Mouse (Mus musculus): Measurements from ENCODE around the gene Zdhhc18. TPM values are rescaled to one million over a fixed set of nuclear protein-coding genes. Genes with fewer than 3 reads are reported as not detected.

The Zdhhc18 gene
- polyA plus RNA-seq, 1 experiment, result 4.5 TPM

DNA sequence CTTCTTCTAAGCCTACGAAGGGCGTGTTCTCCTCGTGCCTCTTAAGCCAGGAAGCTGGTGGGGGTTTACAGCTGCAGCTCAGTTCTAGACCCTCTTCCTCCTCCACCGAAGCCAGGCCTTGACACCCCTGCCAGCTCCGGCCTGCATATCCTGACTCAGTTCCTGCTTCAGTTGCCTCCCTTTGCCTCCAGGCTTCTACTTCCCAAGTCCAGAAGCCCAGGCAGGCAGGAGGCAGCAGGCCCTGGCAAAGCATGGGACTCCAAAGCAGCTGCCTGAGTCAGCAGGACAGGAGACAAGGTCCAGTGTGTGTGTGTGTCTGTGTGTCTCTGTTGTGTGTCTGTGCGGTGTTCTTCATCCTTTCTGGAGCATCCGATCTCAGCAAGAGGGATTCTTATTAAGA lies 45.8 kb downstream of the Zdhhc18 start:
- peaks cover 16% of the 10 kb centered on the region for H3K4me1 ChIP-seq (ENCODE audit: control insufficient read depth, insufficient read depth, low read length)
- H3K27ac ChIP-seq (ENCODE audit: control insufficient read depth, insufficient read depth, low read depth, low read length), result no peak overlapping the region
- H3K27me3 ChIP-seq (ENCODE audit: control insufficient read depth, insufficient read depth, low read length), result no peaks in the 10 kb centered on the region
- TF ChIP-seq CTCF (IDR thresholded peaks at IDR 0.05; ENCODE audit: control insufficient read depth, insufficient read depth, insufficient replicate concordance, low read depth, low read length) (no peak), POLR2A (IDR thresholded peaks at IDR 0.05; ENCODE audit: control insufficient read depth, low read depth, low read length) (no peak)
- H3K4me3 ChIP-seq (ENCODE audit: control insufficient read depth, low read depth, low read length), result no peak overlapping the region
- H3K36me3 ChIP-seq (ENCODE audit: control insufficient read depth, insufficient read depth, low read length), result no peaks in the 10 kb centered on the region

DNA sequence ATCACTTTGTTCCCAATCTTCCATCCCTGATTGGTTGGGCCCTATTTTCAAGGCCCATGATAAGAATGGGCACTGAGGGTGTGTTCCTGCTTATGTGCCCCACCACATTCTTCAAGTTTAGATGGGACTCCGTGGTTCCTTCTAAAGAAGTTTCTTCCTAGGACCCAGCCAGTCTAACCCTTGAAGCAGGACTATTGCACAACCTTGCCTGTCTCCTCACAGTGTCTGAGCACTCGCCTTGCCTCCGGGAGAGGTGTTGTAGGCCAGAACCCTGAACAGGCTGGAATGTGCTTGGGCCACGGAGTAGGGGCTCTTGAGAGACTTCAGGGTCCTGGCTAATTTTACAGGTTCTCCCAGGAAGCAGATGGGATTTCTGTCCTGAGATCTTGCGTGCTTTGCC lies 46.9 kb downstream of the Zdhhc18 start:
- H3K4me3 ChIP-seq (ENCODE audit: control insufficient read depth, low read depth, low read length), result no peak overlapping the region
- peaks cover 17% of the 10 kb centered on the region for H3K4me1 ChIP-seq (ENCODE audit: control insufficient read depth, insufficient read depth, low read length)
- H3K27me3 ChIP-seq (ENCODE audit: control insufficient read depth, insufficient read depth, low read length), result no peaks in the 10 kb centered on the region
- H3K27ac ChIP-seq (ENCODE audit: control insufficient read depth, insufficient read depth, low read depth, low read length), result 0 out of 2 replicates have a peak overlapping the region, but pooled peaks have one; percentile 1
- TF ChIP-seq CTCF (IDR thresholded peaks at IDR 0.05; ENCODE audit: control insufficient read depth, insufficient read depth, insufficient replicate concordance, low read depth, low read length) (no peak), POLR2A (IDR thresholded peaks at IDR 0.05; ENCODE audit: control insufficient read depth, low read depth, low read length) (no peak)
- no peaks in the 10 kb centered on the region for H3K36me3 ChIP-seq (ENCODE audit: control insufficient read depth, insufficient read depth, low read length)

DNA sequence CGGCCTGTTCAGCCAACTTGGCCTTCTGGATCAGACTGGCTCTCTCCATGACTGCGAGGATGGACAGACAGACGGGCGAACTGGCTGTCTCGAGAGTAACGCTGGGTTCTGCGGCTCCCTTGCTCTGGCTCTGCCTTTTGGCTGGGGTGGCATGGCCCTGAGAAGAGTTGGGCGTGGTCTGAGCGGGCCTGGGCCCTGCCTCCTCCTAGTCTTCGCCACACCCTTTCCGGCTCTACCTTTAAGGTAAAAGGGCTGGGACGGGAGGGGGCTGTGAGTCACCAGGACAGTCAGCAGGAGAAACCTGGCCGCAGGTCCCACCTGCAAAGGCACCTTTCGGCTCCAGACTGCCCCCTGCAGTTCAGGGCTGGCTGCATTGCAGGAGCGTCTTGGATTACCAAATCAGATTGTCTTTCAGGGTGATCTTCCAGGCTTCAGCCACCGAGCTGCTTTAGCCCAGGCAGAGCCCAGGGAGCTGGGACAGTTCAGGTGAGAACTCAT lies 48.2 kb downstream of the Zdhhc18 start, which contains the start of gene Sfn:
Gene Sfn (minus strand): TSS at position 448 of the 498 bp plus-strand sequence.
- no peaks in the 10 kb centered on the region for H3K27me3 ChIP-seq (ENCODE audit: control insufficient read depth, insufficient read depth, low read length)
- H3K36me3 ChIP-seq (ENCODE audit: control insufficient read depth, insufficient read depth, low read length), result no peaks in the 10 kb centered on the region
- no peak within 1 kb of the TSS for H3K27ac ChIP-seq (ENCODE audit: control insufficient read depth, insufficient read depth, low read depth, low read length)
- peaks cover 17% of the 10 kb centered on the region for H3K4me1 ChIP-seq (ENCODE audit: control insufficient read depth, insufficient read depth, low read length)
- TF ChIP-seq CTCF (IDR thresholded peaks at IDR 0.05; ENCODE audit: control insufficient read depth, insufficient read depth, insufficient replicate concordance, low read depth, low read length), result peak; percentile 38
- no peak for TF ChIP-seq POLR2A (IDR thresholded peaks at IDR 0.05; ENCODE audit: control insufficient read depth, low read depth, low read length)
- peak within 1 kb of the TSS; percentile 67 for H3K4me3 ChIP-seq (ENCODE audit: control insufficient read depth, low read depth, low read length)

DNA sequence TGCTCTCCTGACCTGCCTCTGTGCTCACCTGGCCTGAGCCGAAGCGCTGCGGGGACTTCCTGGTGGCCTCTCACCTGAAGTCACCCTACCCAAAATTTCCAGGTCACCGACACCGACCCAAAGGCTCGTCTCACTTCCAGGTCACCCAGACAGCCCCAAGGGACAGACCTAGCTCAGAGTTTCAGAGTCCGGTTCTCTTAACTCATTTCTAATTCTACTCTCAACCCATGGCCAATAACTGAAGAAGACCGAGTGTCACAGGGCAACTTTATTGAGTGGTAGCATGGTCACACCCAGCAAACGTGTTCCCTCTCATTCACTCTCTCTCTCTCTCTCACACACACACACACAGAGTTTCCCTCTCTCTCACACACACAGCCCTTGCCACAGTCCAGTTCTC lies 49.6 kb downstream of the Zdhhc18 start:
- no peaks in the 10 kb centered on the region for H3K27me3 ChIP-seq (ENCODE audit: control insufficient read depth, insufficient read depth, low read length)
- TF ChIP-seq CTCF (IDR thresholded peaks at IDR 0.05; ENCODE audit: control insufficient read depth, insufficient read depth, insufficient replicate concordance, low read depth, low read length), result no peak
- no peak for TF ChIP-seq POLR2A (IDR thresholded peaks at IDR 0.05; ENCODE audit: control insufficient read depth, low read depth, low read length)
- peaks cover 17% of the 10 kb centered on the region for H3K4me1 ChIP-seq (ENCODE audit: control insufficient read depth, insufficient read depth, low read length)
- no peaks in the 10 kb centered on the region for H3K36me3 ChIP-seq (ENCODE audit: control insufficient read depth, insufficient read depth, low read length)
- H3K27ac ChIP-seq (ENCODE audit: control insufficient read depth, insufficient read depth, low read depth, low read length), result no peak overlapping the region
- H3K4me3 ChIP-seq (ENCODE audit: control insufficient read depth, low read depth, low read length), result peak overlapping the region; percentile 75

DNA sequence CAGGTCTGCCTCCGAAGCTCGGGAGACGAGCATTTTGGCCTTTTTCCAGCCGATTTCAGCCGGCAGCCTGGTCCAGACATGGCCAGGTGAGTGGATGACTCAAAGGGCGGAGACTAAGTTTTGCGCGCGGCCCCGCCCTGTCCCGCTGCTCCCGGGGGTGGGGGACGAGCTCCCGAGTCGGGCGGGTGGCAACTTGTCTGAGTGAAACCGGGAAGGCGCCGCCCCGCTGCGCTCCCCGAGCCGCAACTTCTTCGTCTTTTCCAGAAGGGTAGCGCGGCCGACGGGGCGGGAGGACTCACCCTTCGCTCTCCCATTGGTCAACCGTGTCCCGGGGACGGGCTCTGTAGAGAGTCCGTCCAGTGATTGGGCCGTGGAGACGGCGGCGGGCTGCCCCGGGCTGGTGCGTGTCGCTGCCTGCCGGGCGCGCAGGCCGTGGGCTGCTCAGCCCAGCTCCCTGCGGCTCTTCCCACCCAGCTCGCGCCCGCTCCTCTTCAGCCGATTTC lies 50.3 kb downstream of the Zdhhc18 start:
- Histone ChIP-seq H3K27me3 (ENCODE audit: control insufficient read depth, insufficient read depth, low read length) (no peaks in the 10 kb centered on the region), H3K4me1 (ENCODE audit: control insufficient read depth, insufficient read depth, low read length) (peaks cover 17% of the 10 kb centered on the region), H3K27ac (ENCODE audit: control insufficient read depth, insufficient read depth, low read depth, low read length) (no peak overlapping the region), H3K36me3 (ENCODE audit: control insufficient read depth, insufficient read depth, low read length) (no peaks in the 10 kb centered on the region), H3K4me3 (ENCODE audit: control insufficient read depth, low read depth, low read length) (peak overlapping the region; percentile 75)
- TF ChIP-seq POLR2A (IDR thresholded peaks at IDR 0.05; ENCODE audit: control insufficient read depth, low read depth, low read length) (no peak), CTCF (IDR thresholded peaks at IDR 0.05; ENCODE audit: control insufficient read depth, insufficient read depth, insufficient replicate concordance, low read depth, low read length) (no peak)

DNA sequence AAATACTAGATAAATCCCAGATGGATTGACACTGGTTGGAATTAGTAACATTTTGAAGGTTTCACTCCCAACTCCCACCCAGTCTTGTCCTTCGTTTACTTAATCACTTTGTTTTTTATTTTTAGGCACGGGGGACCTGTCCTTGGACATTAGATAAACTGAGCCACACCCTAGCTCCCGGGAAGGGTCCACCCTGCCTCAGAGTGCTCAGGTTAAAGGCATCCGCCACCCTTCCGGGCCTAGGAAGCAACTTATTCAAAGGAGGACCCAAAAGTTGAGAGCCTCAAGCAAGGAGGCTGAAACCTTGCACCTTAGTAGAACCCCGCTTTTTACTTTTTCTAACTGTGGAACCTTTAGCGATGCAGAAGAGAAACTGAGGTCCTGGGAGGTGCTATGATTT lies 50.8 kb downstream of the Zdhhc18 start:
- Histone ChIP-seq H3K27ac (ENCODE audit: control insufficient read depth, insufficient read depth, low read depth, low read length) (no peak overlapping the region), H3K4me3 (ENCODE audit: control insufficient read depth, low read depth, low read length) (peak overlapping the region; percentile 75), H3K36me3 (ENCODE audit: control insufficient read depth, insufficient read depth, low read length) (no peaks in the 10 kb centered on the region), H3K27me3 (ENCODE audit: control insufficient read depth, insufficient read depth, low read length) (no peaks in the 10 kb centered on the region), H3K4me1 (ENCODE audit: control insufficient read depth, insufficient read depth, low read length) (peaks cover 17% of the 10 kb centered on the region)
- no peak for TF ChIP-seq CTCF (IDR thresholded peaks at IDR 0.05; ENCODE audit: control insufficient read depth, insufficient read depth, insufficient replicate concordance, low read depth, low read length)
- TF ChIP-seq POLR2A (IDR thresholded peaks at IDR 0.05; ENCODE audit: control insufficient read depth, low read depth, low read length), result no peak

DNA sequence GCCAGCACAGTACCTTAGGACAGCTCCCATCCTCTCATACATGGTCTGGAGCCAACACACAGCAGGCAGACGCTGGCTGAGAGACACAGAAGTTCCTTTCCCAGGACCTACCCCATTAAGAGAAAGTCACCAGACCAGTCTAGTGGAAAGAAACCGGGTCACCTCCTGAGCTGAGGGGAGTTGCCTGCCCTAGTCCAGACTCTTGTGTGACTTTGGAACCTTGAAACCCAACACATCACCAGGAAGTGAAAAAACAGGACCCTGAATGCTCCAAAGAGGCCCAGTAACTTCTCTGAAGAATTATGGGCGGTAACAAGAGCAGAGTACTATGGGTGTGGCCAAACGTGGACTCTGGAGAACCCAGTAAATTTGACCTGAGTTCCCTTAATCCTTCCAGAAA lies 51.3 kb downstream of the Zdhhc18 start:
- H3K36me3 ChIP-seq (ENCODE audit: control insufficient read depth, insufficient read depth, low read length), result no peaks in the 10 kb centered on the region
- no peaks in the 10 kb centered on the region for H3K27me3 ChIP-seq (ENCODE audit: control insufficient read depth, insufficient read depth, low read length)
- H3K4me3 ChIP-seq (ENCODE audit: control insufficient read depth, low read depth, low read length), result no peak overlapping the region
- no peak for TF ChIP-seq POLR2A (IDR thresholded peaks at IDR 0.05; ENCODE audit: control insufficient read depth, low read depth, low read length)
- TF ChIP-seq CTCF (IDR thresholded peaks at IDR 0.05; ENCODE audit: control insufficient read depth, insufficient read depth, insufficient replicate concordance, low read depth, low read length), result no peak
- peaks cover 17% of the 10 kb centered on the region for H3K4me1 ChIP-seq (ENCODE audit: control insufficient read depth, insufficient read depth, low read length)
- no peak overlapping the region for H3K27ac ChIP-seq (ENCODE audit: control insufficient read depth, insufficient read depth, low read depth, low read length)

All from testis, adult 2 months (tissue).